Mouse (Mus musculus) stomach, embryonic 14.5 days (tissue): Measurements from ENCODE around the gene Fubp1. TPM values are rescaled to one million over a fixed set of nuclear protein-coding genes. Genes with fewer than 3 reads are reported as not detected.
A peak's percentile ranks its signal among the peaks of the same experiment; 100 is the strongest.
"Not testable (repeated sequence)": the region's sequence is repeated elsewhere in the genome, so short reads cannot be mapped to it uniquely, and the experiment has no call there.

Source experiments
- ATAC-seq: fragments of 200-750 bp; cut with Nextera tagmentation; 2 replicates; pipeline ENCODE4 v1.8.0; 2017; ENCODE audit warnings: low read depth, moderate TSS enrichment; ENCODE audit not compliant: insufficient number of reproducible peaks, insufficient read depth, low FRiP score
- H3K27ac ChIP-seq: fragments of 300-500 bp; sonication (generic); 2 replicates; pipeline ENCODE4 v1.5.1; 2014; ENCODE audit warnings: mild to moderate bottlenecking, low read length, moderate library complexity, mixed read lengths
- H3K27me3 ChIP-seq: fragments of 300-500 bp; sonication (generic); 2 replicates; pipeline ENCODE4 v1.6.1; 2014; ENCODE audit warnings: low read length, control low read depth, mixed read lengths; ENCODE audit not compliant: control insufficient read depth, insufficient read depth
- H3K36me3 ChIP-seq: fragments of 300-500 bp; sonication (generic); 2 replicates; pipeline ENCODE4 v1.6.1; 2014; ENCODE audit warnings: mild to moderate bottlenecking, control low read depth, low read length, moderate library complexity, mixed read lengths; ENCODE audit not compliant: control insufficient read depth, insufficient read depth
- H3K4me1 ChIP-seq: fragments of 300-500 bp; sonication (generic); 2 replicates; pipeline ENCODE4 v1.6.1; 2014; ENCODE audit warnings: low read length, control low read depth, mixed read lengths; ENCODE audit not compliant: control insufficient read depth, insufficient read depth
- H3K4me2 ChIP-seq: fragments of 300-500 bp; sonication (generic); replicated peaks from 2 replicates; pipeline ENCODE4 v1.6.1; 2014; ENCODE audit warnings: low read depth, low read length, control low read depth
- H3K4me3 ChIP-seq: fragments of 300-500 bp; sonication (generic); 2 replicates; pipeline ENCODE4 v1.5.1; 2014; ENCODE audit warnings: low read depth, low read length, control low read depth
- H3K9ac ChIP-seq: fragments of 300-500 bp; sonication (generic); replicated peaks from 2 replicates; pipeline ENCODE4 v1.6.1; 2014; ENCODE audit warnings: low read depth, mild to moderate bottlenecking, control low read depth, low read length, moderate library complexity, mixed read lengths
- H3K9me3 ChIP-seq: fragments of 300-500 bp; sonication (generic); 2 replicates; pipeline ENCODE4 v1.6.1; 2016; ENCODE audit warnings: low read depth, low read length, control low read depth; ENCODE audit not compliant: control insufficient read depth
- WGBS: fragments of 180-500 bp; shearing (Covaris S2); extraction: QIAGEN DNeasy Blood & Tissue Kit; methylation state at CpG from one replicate; pipeline ENCODE4 v1.1.7; 2014; 5-methylcytosine and 5-hydroxymethylcytosine counted together
- polyA plus RNA-seq: library from polyadenylated mRNA; unstranded; fragments of >200 nt; fragmentation: Nextera tagmentation; extraction: Ambion mirVana; gene quantifications from 2 replicates; pipeline ENCODE4 v1.2.1, GENCODE M21; 2014

Fubp1 gene
- polyA plus RNA-seq, 1 experiment from 2014 or later = 265 TPM

DNA sequence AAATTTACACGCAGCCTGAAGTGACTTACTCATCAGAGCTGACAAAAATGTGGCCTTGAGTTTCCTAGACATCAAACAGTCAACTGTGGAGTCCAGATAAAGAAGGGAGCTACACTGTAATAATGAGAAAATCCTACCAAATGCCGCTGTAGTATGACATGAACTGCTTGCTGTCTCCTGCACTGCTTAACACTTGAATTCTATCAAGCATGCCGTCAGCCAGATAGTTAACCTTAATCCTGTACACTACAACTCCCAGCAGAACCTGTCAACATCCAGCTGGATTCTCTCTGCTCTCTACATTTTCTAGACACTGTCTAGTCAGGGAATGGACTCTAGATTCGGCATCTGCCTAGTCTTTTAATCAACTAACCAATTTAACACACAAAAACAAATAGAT lies 20.9 kb upstream of the Fubp1 start:
- Histone ChIP-seq H3K27ac (peak overlapping the region; percentile 39; the same call in 1 of the 2 replicates), H3K4me3 (no peak overlapping the region)

DNA sequence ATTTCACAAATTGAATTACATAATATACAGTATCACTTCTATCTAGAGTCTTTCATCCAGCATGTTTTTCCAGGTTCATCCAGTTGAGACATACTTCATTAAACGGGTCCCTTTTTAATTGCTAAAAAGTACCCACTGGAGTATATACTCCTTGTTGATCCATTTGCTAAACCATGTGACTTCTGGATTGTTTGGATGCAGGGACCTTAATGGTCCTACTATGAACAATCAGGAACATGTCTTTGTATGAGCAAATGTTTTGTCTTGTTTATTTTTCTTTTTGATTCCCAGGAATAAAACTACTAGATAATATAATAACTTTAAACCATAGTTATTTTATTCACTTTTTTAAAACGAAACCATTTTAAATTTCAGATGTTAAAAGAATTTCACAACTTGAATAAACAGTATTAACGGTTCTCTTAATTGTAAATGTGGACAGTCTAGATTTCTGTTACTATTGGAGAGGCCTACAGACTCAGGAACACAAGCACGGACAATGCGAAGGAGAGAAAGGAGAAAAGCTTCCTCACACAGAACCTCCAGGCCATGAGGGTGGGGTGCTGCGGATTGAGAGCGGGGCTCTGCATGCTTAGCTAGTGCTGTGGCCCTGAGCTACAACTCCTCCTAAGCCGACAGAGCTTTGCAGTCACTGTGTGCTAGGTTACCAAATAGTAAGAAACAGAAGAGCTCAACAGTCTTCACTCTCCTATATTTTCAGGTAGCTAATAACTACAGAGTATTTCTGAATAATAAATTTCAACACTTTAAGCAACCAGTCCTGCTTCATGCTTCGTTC lies 19.3 kb upstream of the Fubp1 start:
- Histone ChIP-seq H3K4me2 (peak overlapping the region; percentile 60), H3K4me3 (peak overlapping the region; percentile 12), H3K27me3 (no peaks in the 10 kb centered on the region), H3K9me3 (no peaks in the 10 kb centered on the region), H3K4me1 (no peaks in the 10 kb centered on the region), H3K36me3 (no peaks in the 10 kb centered on the region), H3K27ac (no peak overlapping the region; the same call in 1 of the 2 replicates), H3K9ac (no peak overlapping the region; the same call in 1 of the 2 replicates)
- no peak for ATAC-seq
- 57% methylated on average over 9 of the region's 9 CpGs for WGBS

More for the DNA sequence above, 20.9 kb upstream of the Fubp1 start:
- Histone ChIP-seq H3K27me3 (no peaks in the 10 kb centered on the region), H3K36me3 (peaks cover 7% of the 10 kb centered on the region; the same call in 1 of the 2 replicates), H3K9me3 (no peaks in the 10 kb centered on the region), H3K4me2 (peak overlapping the region; percentile 15), H3K4me1 (no peaks in the 10 kb centered on the region), H3K9ac (no peak overlapping the region)
- 27% methylated on average over 4 of the region's 4 CpGs for WGBS
- ATAC-seq = no peak

GRCm38 (mm10) chr3:152191791-152192237 lies 18.4 kb upstream of the Fubp1 start:
- Histone ChIP-seq H3K9me3 (no peaks in the 10 kb centered on the region), H3K4me2 (peak overlapping the region; percentile 60), H3K9ac (peak overlapping the region; percentile 18), H3K4me1 (no peaks in the 10 kb centered on the region), H3K27me3 (no peaks in the 10 kb centered on the region), H3K4me3 (peak overlapping the region; percentile 40), H3K27ac (peak overlapping the region; percentile 95), H3K36me3 (no peaks in the 10 kb centered on the region)
- peak; percentile 17; the same call in 1 of the 2 replicates for ATAC-seq
- WGBS = 5% methylated on average over 6 of the region's 6 CpGs

DNA sequence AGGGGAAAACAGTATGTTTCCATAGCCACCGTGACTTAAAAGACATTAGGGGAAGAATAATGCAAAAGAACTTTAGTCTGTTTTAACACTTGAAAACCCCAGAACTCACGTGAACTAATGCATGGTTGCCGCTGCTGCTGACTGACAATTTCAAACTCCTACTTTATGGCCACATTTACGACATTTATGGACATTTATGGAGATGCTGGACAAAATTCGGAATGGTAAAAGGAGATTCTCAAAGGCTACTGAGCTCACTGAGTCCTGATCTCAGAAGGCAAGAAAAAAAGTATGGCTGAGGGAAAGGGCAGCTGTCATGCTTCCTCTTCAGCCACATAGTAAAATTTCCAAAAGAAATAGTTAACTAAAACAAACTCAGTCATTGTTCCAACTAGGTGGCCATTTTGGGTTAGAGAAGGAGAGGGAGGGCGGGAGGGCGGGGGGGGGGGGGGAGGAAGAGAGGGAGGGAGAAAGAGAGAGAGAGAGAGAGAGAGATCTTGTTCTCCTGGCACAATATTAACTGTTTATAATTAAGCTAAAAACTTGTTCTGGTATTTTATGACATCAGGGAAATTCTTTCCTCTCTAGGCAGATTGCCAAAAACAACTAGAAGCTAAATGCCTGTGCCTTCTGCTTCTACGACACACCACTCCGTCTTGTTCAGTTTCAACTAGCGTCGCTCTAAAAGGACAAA lies 17.8 kb upstream of the Fubp1 start:
- Histone ChIP-seq H3K27me3 (no peaks in the 10 kb centered on the region), H3K4me1 (no peaks in the 10 kb centered on the region), H3K27ac (peak overlapping the region; percentile 95), H3K4me3 (peak overlapping the region; percentile 40), H3K4me2 (peak overlapping the region; percentile 60), H3K9ac (peak overlapping the region; percentile 18), H3K9me3 (no peaks in the 10 kb centered on the region), H3K36me3 (no peaks in the 10 kb centered on the region)
- WGBS = 10% methylated on average over 10 of the region's 11 CpGs
- no peak for ATAC-seq

GRCm38 (mm10) chr3:152193177-152193576 lies 17.0 kb upstream of the Fubp1 start:
- ATAC-seq = no peak
- H3K9me3 ChIP-seq = no peaks in the 10 kb centered on the region
- WGBS = 3% methylated on average over 7 of the region's 7 CpGs
- H3K4me3 ChIP-seq = peak overlapping the region; percentile 40
- no peaks in the 10 kb centered on the region for H3K36me3 ChIP-seq
- H3K4me2 ChIP-seq = peak overlapping the region; percentile 42
- peak overlapping the region; percentile 37 for H3K9ac ChIP-seq
- no peaks in the 10 kb centered on the region for H3K4me1 ChIP-seq
- H3K27me3 ChIP-seq = no peaks in the 10 kb centered on the region
- H3K27ac ChIP-seq = peak overlapping the region; percentile 80

- H3K4me2 ChIP-seq = peak overlapping the region; percentile 42
- WGBS = under 1% methylated on average over 17 of the region's 17 CpGs
- ATAC-seq = peak; percentile 95
Measured at GRCm38 (mm10) chr3:152193635-152194097, 16.6 kb upstream of the Fubp1 start.

GRCm38 (mm10) chr3:152197246-152197645 lies 13.0 kb upstream of the Fubp1 start:
- not testable (repeated sequence) for H3K9me3 ChIP-seq, H3K4me3 ChIP-seq, H3K27me3 ChIP-seq, H3K36me3 ChIP-seq, ATAC-seq, H3K4me2 ChIP-seq, H3K9ac ChIP-seq, H3K4me1 ChIP-seq, H3K27ac ChIP-seq
- WGBS = 23% methylated on average over 2 of the region's 2 CpGs

More at GRCm38 (mm10) chr3:152193635-152194097, 16.6 kb upstream of the Fubp1 start:
- Histone ChIP-seq H3K9me3 (no peaks in the 10 kb centered on the region), H3K27ac (peak overlapping the region; percentile 80), H3K4me1 (no peaks in the 10 kb centered on the region), H3K4me3 (peak overlapping the region; percentile 40), H3K9ac (peak overlapping the region; percentile 37), H3K27me3 (no peaks in the 10 kb centered on the region), H3K36me3 (no peaks in the 10 kb centered on the region)

- Histone ChIP-seq H3K4me3 (no peak overlapping the region), H3K9ac (no peak overlapping the region), H3K27me3 (no peaks in the 10 kb centered on the region), H3K9me3 (no peaks in the 10 kb centered on the region), H3K36me3 (no peaks in the 10 kb centered on the region), H3K4me2 (no peak overlapping the region), H3K27ac (no peak overlapping the region), H3K4me1 (no peaks in the 10 kb centered on the region)
- ATAC-seq = no peak
- WGBS = 60% methylated on average over 3 of the region's 3 CpGs
Measured at GRCm38 (mm10) chr3:152199125-152199524, 11.1 kb upstream of the Fubp1 start.
